Mouse (Mus musculus): ENCODE data around the gene Retreg1.

DNA sequence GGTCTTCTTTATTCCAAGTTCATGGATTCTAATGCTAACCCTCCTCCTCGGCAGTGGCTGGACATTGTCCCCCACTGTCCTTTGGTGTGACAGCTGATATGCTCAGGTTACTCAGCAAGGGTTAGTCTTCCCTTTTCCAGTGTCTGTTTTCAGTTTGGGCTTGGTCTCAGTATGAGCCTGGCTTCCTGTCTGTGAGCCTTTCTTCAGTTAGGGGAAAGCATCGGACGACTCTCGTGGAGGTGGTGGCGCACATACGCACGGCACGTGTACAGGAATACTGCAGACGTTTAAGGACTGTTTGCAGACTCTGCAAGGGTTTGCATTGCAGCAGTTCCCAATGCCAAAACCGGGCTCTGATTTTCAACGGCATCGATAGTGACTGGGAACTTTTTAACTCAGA lies 54.6 kb downstream of the Retreg1 start:
- TF ChIP-seq POLR2A (IDR thresholded peaks at IDR 0.05; ENCODE audit: low read depth, low read length) (no peak), CTCF (conservative IDR thresholded peaks at IDR 0.05 in 1 of 2, IDR thresholded peaks at IDR 0.05 in 1 of 2; ENCODE audit: low read depth in 2 of 2, low read length in 2 of 2) (no peak), IRF4 (IDR thresholded peaks at IDR 0.05; ENCODE audit: low read depth, low read length) (peak; percentile 55; the same call in 1 of the 2 replicates)
